Mouse (Mus musculus) leukemia stem cell, adult 10-12 weeks (primary cell): ENCODE results near the gene Sufu. TPM values are rescaled to one million over a fixed set of nuclear protein-coding genes. Genes with fewer than 3 reads are reported as not detected.

Experiments used
- polyA plus RNA-seq: library from polyadenylated mRNA; stranded (reverse); fragments of >175 nt; gene quantifications from 2 replicates; pipeline ENCODE4 v1.2.3, GENCODE M21; 2012; ENCODE audit warnings: low replicate concordance

The Sufu gene
- 38.7 and 40.0 TPM in 2 replicates for polyA plus RNA-seq

GRCm38 (mm10) chr19:46396686-46397435 is at the start of gene Sufu:
TSS of gene Sufu (plus strand) at chr19:46396896.

GRCm38 (mm10) chr19:46350168-46350932 is 46.3 kb upstream of the Sufu start, which contains the start of gene 2310034G01Rik:
TSS of gene 2310034G01Rik (minus strand) at chr19:46350302.

GRCm38 (mm10) chr19:46395109-46396009 is 1.3 kb upstream of the Sufu start, which contains the start of gene Actr1a:
TSS of gene Actr1a (minus strand) at chr19:46395748.

GRCm38 (mm10) chr19:46501401-46502068 is 104.8 kb downstream of the Sufu start, which contains the start of gene Trim8:
TSS of gene Trim8 (plus strand) at chr19:46501702.

Other genes with a start within 250 kb of the Sufu start
- not detected in 2 replicates for gene Pitx3, start 248.6 kb upstream of the Sufu start, polyA plus RNA-seq
- gene Gbf1, start 244.4 kb upstream of the Sufu start, polyA plus RNA-seq = 511 and 517 TPM in 2 replicates
- gene Nfkb2, start 92.6 kb upstream of the Sufu start, polyA plus RNA-seq = 60.6 and 91.2 TPM in 2 replicates
- gene Psd, start 69.7 kb upstream of the Sufu start, polyA plus RNA-seq = 7.5 and 12.5 TPM in 2 replicates
- 19.7 and 24.8 TPM in 2 replicates for gene Fbxl15, start 68.7 kb upstream of the Sufu start, polyA plus RNA-seq
- gene Cuedc2, start 58.2 kb upstream of the Sufu start, polyA plus RNA-seq = 104 and 126 TPM in 2 replicates
- 15.2 and 15.3 TPM in 2 replicates for gene Mfsd13a, start 55.8 kb upstream of the Sufu start, polyA plus RNA-seq
- gene 2310034G01Rik, start 46.6 kb upstream of the Sufu start, polyA plus RNA-seq = 0.13 and 0.43 TPM in 2 replicates
- gene Actr1a, start 1.1 kb upstream of the Sufu start, polyA plus RNA-seq = 17.4 and 47.0 TPM in 2 replicates
- gene Trim8, start 104.8 kb downstream of the Sufu start, polyA plus RNA-seq = 109 and 117 TPM in 2 replicates
- 5.5 and 13.7 TPM in 2 replicates for gene Arl3, start 176.3 kb downstream of the Sufu start, polyA plus RNA-seq
- 0.54 and 1.9 TPM in 2 replicates for gene Sfxn2, start 176.5 kb downstream of the Sufu start, polyA plus RNA-seq
- 42.2 and 42.7 TPM in 2 replicates for gene Wbp1l, start 202.2 kb downstream of the Sufu start, polyA plus RNA-seq